Mouse (Mus musculus) hindbrain, embryonic 12.5 days (tissue): Measurements from ENCODE around the gene Adss. TPM values are rescaled to one million over a fixed set of nuclear protein-coding genes. Genes with fewer than 3 reads are reported as not detected.
A peak's percentile ranks its signal among the peaks of the same experiment; 100 is the strongest.

Experiments
- ATAC-seq: fragments of 200-750 bp; cut with Nextera tagmentation; 2 replicates; pipeline ENCODE4 v1.8.0; 2017; ENCODE audit warnings: moderate TSS enrichment; ENCODE audit not compliant: low FRiP score
- H3K27ac ChIP-seq: fragments of 300-500 bp; sonication (generic); 2 replicates; pipeline ENCODE4 v1.5.1; 2016; ENCODE audit warnings: mild to moderate bottlenecking
- H3K27me3 ChIP-seq: fragments of 300-500 bp; sonication (generic); 2 replicates; pipeline ENCODE4 v1.6.1; 2016; ENCODE audit warnings: mild to moderate bottlenecking
- H3K36me3 ChIP-seq: fragments of 300-500 bp; sonication (generic); 2 replicates; pipeline ENCODE4 v1.6.1; 2016; ENCODE audit warnings: mild to moderate bottlenecking
- H3K4me1 ChIP-seq: fragments of 300-500 bp; sonication (generic); 2 replicates; pipeline ENCODE4 v1.6.1; 2016
- H3K4me2 ChIP-seq: fragments of 300-500 bp; sonication (generic); replicated peaks from 2 replicates; pipeline ENCODE4 v1.6.1; 2016; ENCODE audit warnings: mild to moderate bottlenecking
- H3K4me3 ChIP-seq: fragments of 300-500 bp; sonication (generic); 2 replicates; pipeline ENCODE4 v1.5.1; 2016; ENCODE audit warnings: mild to moderate bottlenecking
- H3K9ac ChIP-seq: fragments of 300-500 bp; sonication (generic); 2 replicates; pipeline ENCODE4 v1.6.1; 2016; ENCODE audit warnings: mild to moderate bottlenecking, moderate library complexity
- H3K9me3 ChIP-seq: fragments of 300-500 bp; sonication (generic); replicated peaks from 2 replicates; pipeline ENCODE4 v1.6.1; 2016; ENCODE audit warnings: mild to moderate bottlenecking
- WGBS: fragments of 180-500 bp; shearing (Covaris S2); methylation state at CpG from one replicate; pipeline ENCODE4 v1.1.7; 2016; 5-methylcytosine and 5-hydroxymethylcytosine counted together
- polyA plus RNA-seq: library from polyadenylated mRNA; unstranded; fragments of >200 nt; fragmentation: Nextera tagmentation; extraction: Ambion mirVana; gene quantifications from 2 replicates; pipeline ENCODE4 v1.2.1, GENCODE M21; 2016

Gene Adss
- polyA plus RNA-seq, 1 experiment from 2014 or later = 51.5 TPM

- Histone ChIP-seq H3K36me3 (no peaks in the 10 kb centered on the region), H3K9ac (no peak overlapping the region), H3K27ac (no peak overlapping the region), H3K9me3 (no peaks in the 10 kb centered on the region), H3K4me3 (no peak overlapping the region), H3K4me2 (no peak overlapping the region), H3K4me1 (peaks cover 6% of the 10 kb centered on the region), H3K27me3 (no peaks in the 10 kb centered on the region)
- peak; percentile 46; the same call in 1 of the 2 replicates for ATAC-seq
- WGBS = 80% methylated on average over 3 of the region's 3 CpGs
Measured at GRCm38 (mm10) chr1:177719029-177719427, 77.3 kb downstream of the Adss start.

GRCm38 (mm10) chr1:177718340-177719028 lies 77.8 kb downstream of the Adss start:
- Histone ChIP-seq H3K4me1 (peaks cover 6% of the 10 kb centered on the region), H3K27ac (no peak overlapping the region), H3K9ac (no peak overlapping the region), H3K4me3 (no peak overlapping the region), H3K27me3 (no peaks in the 10 kb centered on the region), H3K36me3 (no peaks in the 10 kb centered on the region), H3K4me2 (no peak overlapping the region), H3K9me3 (no peaks in the 10 kb centered on the region)
- peak; percentile 58; the same call in 1 of the 2 replicates for ATAC-seq
- 45% methylated on average over 11 of the region's 11 CpGs for WGBS

GRCm38 (mm10) chr1:177717057-177717835 lies 79.1 kb downstream of the Adss start:
- Histone ChIP-seq H3K27ac (no peak overlapping the region), H3K9me3 (no peaks in the 10 kb centered on the region; the same call in 1 of the 2 replicates), H3K27me3 (no peaks in the 10 kb centered on the region), H3K9ac (no peak overlapping the region), H3K4me1 (peaks cover 6% of the 10 kb centered on the region), H3K4me2 (no peak overlapping the region), H3K4me3 (no peak overlapping the region), H3K36me3 (no peaks in the 10 kb centered on the region)
- ATAC-seq = no peak
- WGBS = 84% methylated on average over 7 of the region's 7 CpGs

GRCm38 (mm10) chr1:177716448-177716847 lies 79.9 kb downstream of the Adss start:
- H3K4me1 ChIP-seq = peaks cover 6% of the 10 kb centered on the region
- H3K9me3 ChIP-seq = no peaks in the 10 kb centered on the region; the same call in 1 of the 2 replicates
- H3K9ac ChIP-seq = no peak overlapping the region
- no peaks in the 10 kb centered on the region for H3K27me3 ChIP-seq
- ATAC-seq = no peak
- 78% methylated on average over 3 of the region's 3 CpGs for WGBS
- H3K27ac ChIP-seq = no peak overlapping the region
- H3K4me3 ChIP-seq = no peak overlapping the region
- H3K36me3 ChIP-seq = no peaks in the 10 kb centered on the region
- no peak overlapping the region for H3K4me2 ChIP-seq

GRCm38 (mm10) chr1:177714397-177715012 lies 81.8 kb downstream of the Adss start:
- peaks cover 6% of the 10 kb centered on the region for H3K4me1 ChIP-seq
- 91% methylated on average over 5 of the region's 5 CpGs for WGBS
- no peaks in the 10 kb centered on the region for H3K36me3 ChIP-seq
- H3K27me3 ChIP-seq = no peaks in the 10 kb centered on the region
- no peak overlapping the region for H3K4me2 ChIP-seq
- no peak for ATAC-seq
- no peak overlapping the region for H3K27ac ChIP-seq
- peaks cover 6% of the 10 kb centered on the region; the same call in 1 of the 2 replicates for H3K9me3 ChIP-seq
- no peak overlapping the region for H3K9ac ChIP-seq
- no peak overlapping the region for H3K4me3 ChIP-seq

GRCm38 (mm10) chr1:177713635-177714396 lies 82.5 kb downstream of the Adss start:
- H3K27me3 ChIP-seq = no peaks in the 10 kb centered on the region
- H3K9me3 ChIP-seq = peaks cover 6% of the 10 kb centered on the region; the same call in 1 of the 2 replicates
- no peak overlapping the region for H3K9ac ChIP-seq
- no peak for ATAC-seq
- H3K4me2 ChIP-seq = no peak overlapping the region
- H3K36me3 ChIP-seq = no peaks in the 10 kb centered on the region
- WGBS = 88% methylated on average over 3 of the region's 3 CpGs
- H3K4me1 ChIP-seq = peaks cover 5% of the 10 kb centered on the region
- H3K4me3 ChIP-seq = no peak overlapping the region
- H3K27ac ChIP-seq = no peak overlapping the region

Other genes starting within 250 kb of the Adss start
- gene 1700016C15Rik, start 66.7 kb downstream of the Adss start, polyA plus RNA-seq = not detected in 2 replicates
- gene Catspere2, start 186.9 kb upstream of the Adss start, polyA plus RNA-seq = 0.20 and 0.40 TPM in 2 replicates